Mouse (Mus musculus) hindbrain, embryonic 14.5 days (tissue): ENCODE measurements at regions not wholly inside any gene's neighbourhood (a gene's known extent, or its start where the extent isn't known, plus 50 kb on each side); places are given as distances from the start of the nearest gene placed in this dataset.

ENCODE experiments used
- ATAC-seq: fragments of 200-750 bp; cut with Nextera tagmentation; 2 replicates; pipeline ENCODE4 v1.8.0; 2017; ENCODE audit warnings: moderate number of reproducible peaks, mild to moderate bottlenecking, moderate TSS enrichment, moderate library complexity; ENCODE audit not compliant: low FRiP score
- DNase-seq: peaks from one replicate; pipeline ENCODE4 v3.0.0-alpha.2; 2015; ENCODE audit warnings: low spot score
- H3K27ac ChIP-seq: fragments of 300-500 bp; sonication (generic); 2 replicates; pipeline ENCODE4 v1.5.1; 2014; ENCODE audit warnings: mild to moderate bottlenecking, moderate library complexity
- H3K27me3 ChIP-seq: fragments of 300-500 bp; sonication (generic); 2 replicates; pipeline ENCODE4 v1.6.1; 2014; ENCODE audit warnings: mild to moderate bottlenecking, low read length, mixed read lengths; ENCODE audit not compliant: control insufficient read depth, insufficient read depth
- H3K36me3 ChIP-seq: fragments of 300-500 bp; sonication (generic); replicated peaks from 2 replicates; pipeline ENCODE4 v1.6.1; 2014; ENCODE audit not compliant: control insufficient read depth, insufficient read depth
- H3K4me1 ChIP-seq: fragments of 300-500 bp; sonication (generic); replicated peaks from 2 replicates; pipeline ENCODE4 v1.6.1; 2014; ENCODE audit warnings: antibody characterized with exemption, low read length, mixed read lengths; ENCODE audit not compliant: control insufficient read depth, insufficient read depth
- H3K4me2 ChIP-seq: fragments of 300-500 bp; sonication (generic); replicated peaks from 2 replicates; pipeline ENCODE4 v1.6.1; 2014; ENCODE audit warnings: mild to moderate bottlenecking, moderate library complexity
- H3K4me3 ChIP-seq: fragments of 300-500 bp; sonication (generic); replicated peaks from 2 replicates; pipeline ENCODE4 v1.5.1; 2014; ENCODE audit warnings: mild to moderate bottlenecking, low read length
- H3K9ac ChIP-seq: fragments of 300-500 bp; sonication (generic); 2 replicates; pipeline ENCODE4 v1.6.1; 2014
- H3K9me3 ChIP-seq: fragments of 300-500 bp; sonication (generic); 2 replicates; pipeline ENCODE4 v1.6.1; 2016; ENCODE audit warnings: low read length; ENCODE audit not compliant: control insufficient read depth
- WGBS: fragments of 180-500 bp; shearing (Covaris S2); extraction: QIAGEN DNeasy Blood & Tissue Kit; methylation state at CpG from one replicate; pipeline ENCODE4 v1.1.7; 2014; 5-methylcytosine and 5-hydroxymethylcytosine counted together

GRCm38 (mm10) chr5:70024571-70024970, 432.4 kb upstream of the Gnpda2 start:
- no peaks in the 10 kb centered on the region for H3K27me3 ChIP-seq
- no peaks in the 10 kb centered on the region for H3K9me3 ChIP-seq
- WGBS, result 46% methylated on average over 2 of the region's 2 CpGs
- DNase-seq (peak; percentile 34), ATAC-seq (peak; percentile 74)
- H3K9ac ChIP-seq, result no peak overlapping the region
- no peaks in the 10 kb centered on the region for H3K4me1 ChIP-seq
- no peaks in the 10 kb centered on the region for H3K36me3 ChIP-seq
- H3K27ac ChIP-seq, result no peak overlapping the region
- no peak overlapping the region for H3K4me2 ChIP-seq
- H3K4me3 ChIP-seq, result no peak overlapping the region

- 31% methylated on average over 1 of the region's 1 CpGs for WGBS
- Histone ChIP-seq H3K9me3 (no peaks in the 10 kb centered on the region), H3K36me3 (no peaks in the 10 kb centered on the region), H3K4me1 (no peaks in the 10 kb centered on the region), H3K4me3 (no peak overlapping the region), H3K27me3 (no peaks in the 10 kb centered on the region), H3K9ac (no peak overlapping the region), H3K4me2 (no peak overlapping the region), H3K27ac (no peak overlapping the region)
- ATAC-seq, result no peak
- no peak for DNase-seq
These were observed 419.8 kb upstream of the Gnpda2 start for GRCm38 (mm10) chr5:70011951-70012350.
